Mouse (Mus musculus): ENCODE measurements at regions not wholly inside any gene's neighbourhood (a gene's known extent, or its start where the extent isn't known, plus 50 kb on each side); places are given as distances from the start of the nearest gene placed in this dataset.

DNA sequence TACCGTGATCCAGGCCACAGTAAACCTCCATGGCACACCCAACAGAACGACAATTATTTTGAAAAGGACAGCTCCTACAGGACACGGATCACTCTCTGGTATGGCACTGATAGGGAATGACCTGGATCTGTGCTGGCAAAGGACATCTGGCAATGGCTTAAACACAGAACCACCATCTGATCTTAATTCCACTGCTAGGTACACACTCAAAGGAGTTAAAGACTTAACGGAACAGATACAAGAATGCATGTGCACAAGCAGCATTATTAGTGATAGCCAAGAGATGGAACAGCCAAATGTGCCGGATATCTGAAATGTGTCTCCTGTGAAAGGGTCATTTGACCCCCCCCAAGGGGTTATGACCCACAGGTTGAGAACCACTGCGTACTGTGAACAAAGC is 493.0 kb upstream of the Atp11b start:
- TF ChIP-seq CTCF (IDR thresholded peaks at IDR 0.05; ENCODE audit: borderline replicate concordance, control insufficient read depth, extremely low read depth, insufficient read depth, low read length, poor library complexity) (no peak), POLR2A (IDR thresholded peaks at IDR 0.05; ENCODE audit: control insufficient read depth, extremely low read depth, insufficient read depth, low read length, poor library complexity) (no peak)
